Mouse (Mus musculus) liver, embryonic 16.5 days (tissue): ENCODE results near the gene Rpl23a. TPM values are rescaled to one million over a fixed set of nuclear protein-coding genes. Genes with fewer than 3 reads are reported as not detected.

Source experiments
- ATAC-seq: fragments of 200-750 bp; cut with Nextera tagmentation; 2 replicates; pipeline ENCODE4 v1.8.0; 2017; ENCODE audit warnings: low read depth, mild to moderate bottlenecking, moderate number of reproducible peaks, moderate library complexity
- H3K27ac ChIP-seq: fragments of 300-500 bp; sonication (generic); 2 replicates; pipeline ENCODE4 v1.5.1; 2014; ENCODE audit warnings: mild to moderate bottlenecking, low read length
- H3K27me3 ChIP-seq: fragments of 300-500 bp; sonication (generic); 2 replicates; pipeline ENCODE4 v1.6.1; 2014; ENCODE audit warnings: low read depth, low read length, mixed read lengths; ENCODE audit not compliant: control insufficient read depth, insufficient read depth
- H3K36me3 ChIP-seq: fragments of 300-500 bp; sonication (generic); 2 replicates; pipeline ENCODE4 v1.6.1; 2014; ENCODE audit warnings: mild to moderate bottlenecking; ENCODE audit not compliant: control insufficient read depth, insufficient read depth
- H3K4me1 ChIP-seq: fragments of 300-500 bp; sonication (generic); 2 replicates; pipeline ENCODE4 v1.6.1; 2014; ENCODE audit warnings: low read depth, low read length, mixed read lengths; ENCODE audit not compliant: control insufficient read depth
- H3K4me2 ChIP-seq: fragments of 300-500 bp; sonication (generic); 2 replicates; pipeline ENCODE4 v1.6.1; 2014; ENCODE audit warnings: low read depth, low read length, mixed read lengths
- H3K4me3 ChIP-seq: fragments of 300-500 bp; sonication (generic); 2 replicates; pipeline ENCODE4 v1.5.1; 2014; ENCODE audit warnings: low read depth, mild to moderate bottlenecking, low read length
- H3K9ac ChIP-seq: fragments of 300-500 bp; sonication (generic); 2 replicates; pipeline ENCODE4 v1.6.1; 2014; ENCODE audit warnings: low read depth, low read length
- H3K9me3 ChIP-seq: fragments of 300-500 bp; sonication (generic); replicated peaks from 2 replicates; pipeline ENCODE4 v1.6.1; 2016; ENCODE audit warnings: low read length; ENCODE audit not compliant: control insufficient read depth
- WGBS: fragments of 180-500 bp; shearing (Covaris S2); extraction: QIAGEN DNeasy Blood & Tissue Kit; methylation state at CpG from one replicate; pipeline ENCODE4 v1.1.7; 2014; ENCODE audit not compliant: insufficient replicate concordance; 5-methylcytosine and 5-hydroxymethylcytosine counted together
- polyA plus RNA-seq: library from polyadenylated mRNA; unstranded; fragments of >200 nt; fragmentation: Nextera tagmentation; extraction: Ambion mirVana; gene quantifications from 2 replicates; pipeline ENCODE4 v1.2.1, GENCODE M21; 2015

Gene Rpl23a
- polyA plus RNA-seq, 1 experiment from 2014 or later = 609 TPM

DNA sequence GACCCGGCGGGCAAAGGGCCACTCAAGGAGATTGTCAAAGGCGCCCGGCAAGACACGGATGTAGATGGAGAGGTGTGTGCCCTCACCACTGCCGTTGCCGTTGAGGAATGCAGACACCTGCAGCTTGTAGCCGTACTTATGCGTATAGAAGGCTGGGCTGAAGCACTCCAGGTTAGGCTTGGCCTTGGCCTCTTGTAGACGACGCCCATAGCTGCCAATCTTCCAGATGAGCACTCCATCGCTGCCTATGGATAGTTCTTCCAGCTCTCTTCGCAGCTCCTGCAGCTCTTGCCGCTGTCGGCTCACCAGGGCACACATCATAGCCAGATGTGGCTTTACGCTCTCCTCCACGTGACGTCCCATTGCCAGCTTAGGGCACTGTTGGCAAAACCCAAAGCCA lies 23.2 kb downstream of the Rpl23a start:
- no peak overlapping the region for H3K9ac ChIP-seq
- H3K9me3 ChIP-seq = no peaks in the 10 kb centered on the region
- WGBS = 88% methylated on average over 18 of the region's 18 CpGs
- ATAC-seq = no peak
- peaks cover 43% of the 10 kb centered on the region for H3K4me1 ChIP-seq
- no peak overlapping the region for H3K27ac ChIP-seq
- no peak overlapping the region for H3K4me2 ChIP-seq
- H3K36me3 ChIP-seq = peaks cover 42% of the 10 kb centered on the region
- H3K4me3 ChIP-seq = no peak overlapping the region
- no peaks in the 10 kb centered on the region for H3K27me3 ChIP-seq

DNA sequence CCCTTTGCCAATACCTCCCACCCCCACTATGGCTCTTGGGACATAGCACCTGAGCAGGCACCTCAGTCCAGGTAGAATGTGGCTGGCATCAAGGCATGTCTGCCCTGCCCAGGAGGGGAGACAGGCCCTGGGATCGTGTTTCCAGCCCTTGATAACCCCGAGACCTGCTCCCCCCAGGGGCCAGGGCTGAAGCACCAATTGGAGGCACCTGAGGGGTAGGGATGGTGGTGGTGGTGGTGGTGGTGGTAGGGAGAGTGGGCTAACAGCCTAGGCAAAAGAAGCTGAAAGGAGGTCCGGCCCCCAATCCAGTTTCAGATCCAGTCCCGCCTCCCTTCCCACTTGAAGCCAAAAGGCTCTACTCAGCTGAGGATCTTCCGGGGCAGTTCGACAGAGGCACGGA lies 23.8 kb downstream of the Rpl23a start:
- no peak overlapping the region for H3K27ac ChIP-seq
- no peak overlapping the region for H3K9ac ChIP-seq
- no peak overlapping the region for H3K4me2 ChIP-seq
- 88% methylated on average over 7 of the region's 7 CpGs for WGBS
- no peak overlapping the region for H3K4me3 ChIP-seq
- peaks cover 42% of the 10 kb centered on the region for H3K4me1 ChIP-seq
- H3K36me3 ChIP-seq = peaks cover 42% of the 10 kb centered on the region
- no peaks in the 10 kb centered on the region for H3K9me3 ChIP-seq
- no peak for ATAC-seq
- H3K27me3 ChIP-seq = no peaks in the 10 kb centered on the region

DNA sequence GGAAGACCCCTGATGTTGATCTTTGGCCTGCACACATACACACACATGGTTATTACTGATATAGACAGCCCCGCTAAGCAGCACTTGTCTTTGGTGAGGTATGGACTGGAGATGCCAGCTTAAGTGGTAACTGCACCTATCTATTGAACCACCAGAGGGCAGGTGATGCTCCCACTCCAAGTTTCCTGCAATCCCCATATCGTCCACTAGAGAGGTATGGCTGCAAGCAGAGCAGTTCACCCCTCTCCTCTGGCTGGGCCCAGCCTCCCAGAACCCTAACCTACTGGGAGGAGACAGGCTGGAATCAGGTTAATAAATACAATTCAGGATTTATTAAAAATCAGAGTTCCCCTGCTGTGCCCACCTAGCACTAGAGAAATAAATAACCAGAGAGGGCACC lies 24.3 kb downstream of the Rpl23a start:
- Histone ChIP-seq H3K27ac (no peak overlapping the region), H3K4me2 (no peak overlapping the region), H3K4me1 (peaks cover 37% of the 10 kb centered on the region), H3K9ac (no peak overlapping the region), H3K4me3 (no peak overlapping the region), H3K36me3 (peaks cover 42% of the 10 kb centered on the region), H3K27me3 (no peaks in the 10 kb centered on the region), H3K9me3 (no peaks in the 10 kb centered on the region)
- WGBS = 11% methylated on average over 2 of the region's 2 CpGs
- peak; percentile 65 for ATAC-seq

DNA sequence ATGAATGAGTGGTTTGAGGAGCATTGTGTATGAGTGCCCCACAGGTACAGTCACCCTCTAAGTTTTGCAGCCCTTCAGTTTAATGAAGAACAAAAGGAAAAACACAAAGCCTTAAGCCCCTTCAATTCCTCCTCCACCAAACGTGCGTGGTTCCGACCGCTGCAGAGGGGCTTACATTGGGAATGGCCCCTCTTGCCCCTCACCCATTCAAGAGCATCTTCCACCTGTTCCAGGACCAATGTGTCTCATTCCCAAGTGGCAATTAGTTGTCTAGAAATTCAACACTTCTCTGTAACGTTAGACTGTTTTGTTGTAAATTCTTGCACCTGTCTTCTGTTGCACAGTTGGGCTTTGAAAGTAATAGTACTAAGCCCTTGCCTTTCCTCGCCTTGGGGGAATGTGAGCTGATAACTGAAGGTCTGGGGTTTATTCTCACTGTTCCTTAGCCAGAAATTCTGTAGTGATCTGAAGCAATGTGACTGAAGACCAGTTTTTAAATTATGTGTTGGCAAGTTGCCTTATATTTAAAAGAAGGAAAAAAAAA lies 27.2 kb downstream of the Rpl23a start:
- Histone ChIP-seq H3K9ac (no peak overlapping the region), H3K4me1 (peaks cover 12% of the 10 kb centered on the region), H3K36me3 (peaks cover 37% of the 10 kb centered on the region), H3K4me2 (no peak overlapping the region), H3K4me3 (no peak overlapping the region), H3K9me3 (no peaks in the 10 kb centered on the region), H3K27me3 (no peaks in the 10 kb centered on the region), H3K27ac (no peak overlapping the region)
- WGBS = 79% methylated on average over 6 of the region's 6 CpGs
- ATAC-seq = no peak

DNA sequence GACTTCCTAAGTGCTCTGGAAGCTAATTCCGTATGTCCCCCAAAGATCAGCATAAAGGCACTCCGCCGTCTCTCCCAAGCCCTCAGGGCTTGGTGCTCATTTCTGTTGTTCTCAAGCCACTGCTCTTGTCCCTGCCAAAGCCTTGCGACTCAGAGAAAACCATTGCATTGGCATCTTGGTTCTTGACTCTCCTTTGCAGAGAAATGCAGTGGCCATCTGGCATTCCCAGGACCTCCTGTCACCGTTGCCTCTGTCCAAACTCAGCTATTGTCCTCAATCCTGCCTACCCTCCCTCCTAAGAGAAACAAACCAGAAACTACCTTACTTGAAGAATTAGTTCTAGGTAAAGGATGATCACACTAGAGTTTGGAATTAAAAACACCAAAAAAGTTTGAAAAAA lies 27.7 kb downstream of the Rpl23a start:
- H3K4me3 ChIP-seq = no peak overlapping the region
- WGBS = 86% methylated on average over 5 of the region's 5 CpGs
- no peaks in the 10 kb centered on the region for H3K9me3 ChIP-seq
- no peaks in the 10 kb centered on the region for H3K27me3 ChIP-seq
- H3K4me2 ChIP-seq = no peak overlapping the region
- no peak overlapping the region for H3K9ac ChIP-seq
- ATAC-seq = no peak
- H3K27ac ChIP-seq = no peak overlapping the region
- H3K36me3 ChIP-seq = peaks cover 34% of the 10 kb centered on the region
- peaks cover 10% of the 10 kb centered on the region for H3K4me1 ChIP-seq

DNA sequence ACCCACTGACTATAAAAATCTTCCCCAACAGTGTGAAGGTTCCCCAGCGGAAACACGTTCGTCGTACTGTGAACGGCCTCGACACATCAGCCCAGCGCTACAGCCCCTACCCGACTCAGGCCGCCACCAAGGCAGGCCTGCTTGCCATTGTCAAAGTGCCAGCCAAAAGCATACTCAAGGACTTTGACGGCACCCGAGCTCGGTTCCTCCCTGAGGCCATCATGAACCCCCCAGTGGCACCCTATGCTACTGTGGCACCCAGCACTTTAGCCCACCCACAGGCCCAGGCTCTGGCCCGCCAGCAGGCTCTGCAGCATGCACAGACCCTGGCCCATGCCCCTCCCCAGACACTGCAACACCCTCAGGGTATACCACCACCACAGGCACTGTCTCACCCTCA lies 29.6 kb downstream of the Rpl23a start:
- WGBS = 83% methylated on average over 13 of the region's 13 CpGs
- no peak overlapping the region for H3K4me3 ChIP-seq
- no peak overlapping the region for H3K9ac ChIP-seq
- no peaks in the 10 kb centered on the region for H3K27me3 ChIP-seq
- no peaks in the 10 kb centered on the region for H3K9me3 ChIP-seq
- ATAC-seq = no peak
- H3K4me2 ChIP-seq = no peak overlapping the region
- H3K4me1 ChIP-seq = peaks cover under 1% of the 10 kb centered on the region; the same call in 1 of the 2 replicates
- peaks cover 18% of the 10 kb centered on the region for H3K36me3 ChIP-seq
- H3K27ac ChIP-seq = no peak overlapping the region

DNA sequence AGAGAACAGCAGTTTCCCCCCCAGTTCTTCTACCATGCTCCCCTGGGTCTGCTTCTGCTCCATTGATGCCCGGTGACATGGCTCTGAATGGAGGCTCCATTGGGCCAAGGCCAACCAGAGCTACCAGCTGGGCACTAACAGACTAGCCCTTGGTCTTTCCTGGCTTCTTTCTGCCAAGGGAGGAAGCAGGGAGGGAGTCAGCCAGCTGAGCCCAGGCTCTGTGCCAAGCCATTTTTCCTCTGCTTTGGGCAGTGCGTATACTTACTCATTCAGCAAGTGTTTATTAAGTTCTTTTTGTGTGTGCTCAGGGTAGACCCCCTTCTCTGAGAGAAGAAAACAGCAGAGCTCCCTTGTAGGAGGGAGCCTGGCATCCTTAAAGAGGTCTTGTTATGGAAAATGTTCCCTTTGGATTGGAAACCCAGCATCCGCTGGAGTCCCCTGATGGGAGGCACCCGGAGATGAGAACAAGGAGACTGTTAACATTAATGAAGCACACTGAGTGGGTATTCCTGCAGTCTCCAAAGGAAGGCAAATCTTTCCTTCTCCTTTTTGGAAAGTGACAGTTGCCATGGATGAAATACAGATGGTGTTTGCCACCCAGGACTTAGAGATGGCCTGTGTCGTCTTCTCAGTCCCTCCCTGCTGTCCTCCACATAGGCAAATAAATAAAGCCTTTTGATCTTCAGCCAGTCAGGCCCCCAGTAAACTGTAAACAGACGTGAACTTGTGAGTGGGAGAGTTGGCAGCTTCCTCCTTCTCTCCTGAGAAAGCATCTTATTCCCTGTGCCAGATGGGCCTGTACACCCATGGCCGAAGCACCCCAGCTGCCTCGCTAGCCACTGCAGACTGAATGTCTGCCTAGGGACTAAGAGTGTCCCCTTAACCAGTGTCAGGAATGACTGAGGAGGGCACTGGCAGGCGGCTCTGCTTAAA lies 30.8 kb downstream of the Rpl23a start:
- no peak for ATAC-seq
- 75% methylated on average over 9 of the region's 9 CpGs for WGBS
- Histone ChIP-seq H3K27me3 (no peaks in the 10 kb centered on the region), H3K4me1 (no peaks in the 10 kb centered on the region), H3K27ac (no peak overlapping the region), H3K9ac (no peak overlapping the region), H3K4me2 (no peak overlapping the region), H3K9me3 (no peaks in the 10 kb centered on the region), H3K36me3 (peaks cover 6% of the 10 kb centered on the region), H3K4me3 (no peak overlapping the region)

DNA sequence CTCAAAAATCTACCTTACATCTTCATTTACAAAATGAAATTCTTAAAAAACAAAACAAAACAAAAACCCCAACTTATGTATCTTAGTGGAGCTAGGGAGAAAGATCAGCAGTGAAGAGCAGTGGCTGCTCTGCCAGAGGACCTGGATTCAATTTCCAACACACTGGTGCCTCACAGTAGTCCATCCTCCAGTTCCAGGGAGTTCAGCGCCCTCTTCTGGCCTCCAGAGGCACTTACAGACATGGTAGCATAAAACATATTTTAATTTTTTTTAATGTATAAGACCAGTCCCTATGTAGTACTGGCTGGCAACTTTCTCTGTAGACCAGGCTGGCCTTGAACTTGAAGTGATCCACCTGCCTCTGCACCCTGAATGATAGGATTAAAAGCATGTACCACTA lies 32.2 kb downstream of the Rpl23a start:
- Histone ChIP-seq H3K9me3 (no peaks in the 10 kb centered on the region), H3K4me3 (no peak overlapping the region), H3K27me3 (no peaks in the 10 kb centered on the region), H3K4me2 (no peak overlapping the region), H3K27ac (no peak overlapping the region), H3K4me1 (no peaks in the 10 kb centered on the region), H3K36me3 (peaks cover 3% of the 10 kb centered on the region), H3K9ac (no peak overlapping the region)
- peak; percentile 27; the same call in 1 of the 2 replicates for ATAC-seq
- WGBS = 0% methylated on average over 1 of the region's 1 CpGs
